Mouse (Mus musculus): Measurements from ENCODE around the gene Thap7. TPM values are rescaled to one million over a fixed set of nuclear protein-coding genes. Genes with fewer than 3 reads are reported as not detected.

Thap7 gene
- 28.1 TPM for polyA plus RNA-seq (2014; fragmentation: Illumina TruSeq; extraction: RNeasy Lipid Tissue Mini Kit (QIAGEN cat#74804); ENCODE audit: insufficient read depth, low read depth, low replicate concordance)

DNA sequence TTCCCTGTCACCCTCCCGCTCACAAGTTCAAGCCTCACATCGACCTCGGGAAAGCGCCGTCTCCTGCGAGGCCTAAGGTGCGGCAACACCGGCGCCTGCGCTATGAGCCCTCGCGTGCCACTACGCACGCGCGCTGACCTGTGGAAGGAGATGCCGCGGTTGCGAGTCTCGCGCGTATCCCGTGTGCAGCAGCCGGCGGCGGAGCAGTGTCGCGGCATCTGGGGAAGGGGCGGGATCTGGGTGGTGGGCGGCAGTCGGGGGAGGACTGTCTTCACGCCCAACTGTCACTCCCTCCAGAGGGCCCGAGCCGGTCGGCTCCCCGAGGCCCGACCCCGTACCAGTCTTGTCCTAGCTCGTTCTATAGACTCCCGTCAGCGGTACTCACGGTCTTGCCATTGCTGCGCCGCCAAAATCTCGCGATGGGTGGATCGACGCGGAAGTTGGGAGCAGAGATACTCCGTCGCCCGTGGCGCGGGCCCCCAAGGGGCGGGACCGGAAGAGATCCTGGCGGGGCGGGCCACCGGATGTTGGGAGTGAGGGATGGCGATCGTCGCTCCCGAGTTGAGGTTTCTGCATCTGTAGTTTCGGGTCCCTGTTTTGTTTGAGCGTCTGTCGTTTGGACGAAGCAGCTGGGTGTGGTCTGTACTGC lies at the start of gene Thap7:
Gene Thap7, minus strand, starts transcription at position 497 of the 649 bp plus-strand sequence.

DNA sequence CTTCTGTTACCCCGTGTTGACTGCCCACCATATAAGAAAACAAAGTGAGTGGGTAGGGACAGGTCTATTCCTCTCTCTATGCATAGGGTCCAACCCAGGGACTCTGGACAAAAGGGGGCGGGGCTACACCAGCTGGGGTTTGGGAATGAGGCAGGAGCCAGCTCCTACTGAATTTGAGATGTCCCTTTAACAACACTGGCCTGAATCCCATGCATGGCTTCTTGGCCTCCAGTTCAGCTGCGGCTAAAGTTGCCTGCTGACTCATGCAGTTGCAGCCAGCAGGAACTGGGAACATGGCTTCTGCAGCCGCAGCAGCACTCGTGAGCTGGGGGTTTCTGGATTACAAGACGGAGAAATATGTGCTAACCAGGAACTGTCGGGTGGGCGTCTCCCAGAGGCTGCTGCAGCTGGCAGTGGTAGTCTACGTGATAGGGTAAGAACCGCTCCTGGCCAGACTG lies 30.8 kb upstream of the Thap7 start, which contains the start of gene P2rx6:
Gene P2rx6, plus strand, starts transcription at position 135 of the 458 bp plus-strand sequence.

DNA sequence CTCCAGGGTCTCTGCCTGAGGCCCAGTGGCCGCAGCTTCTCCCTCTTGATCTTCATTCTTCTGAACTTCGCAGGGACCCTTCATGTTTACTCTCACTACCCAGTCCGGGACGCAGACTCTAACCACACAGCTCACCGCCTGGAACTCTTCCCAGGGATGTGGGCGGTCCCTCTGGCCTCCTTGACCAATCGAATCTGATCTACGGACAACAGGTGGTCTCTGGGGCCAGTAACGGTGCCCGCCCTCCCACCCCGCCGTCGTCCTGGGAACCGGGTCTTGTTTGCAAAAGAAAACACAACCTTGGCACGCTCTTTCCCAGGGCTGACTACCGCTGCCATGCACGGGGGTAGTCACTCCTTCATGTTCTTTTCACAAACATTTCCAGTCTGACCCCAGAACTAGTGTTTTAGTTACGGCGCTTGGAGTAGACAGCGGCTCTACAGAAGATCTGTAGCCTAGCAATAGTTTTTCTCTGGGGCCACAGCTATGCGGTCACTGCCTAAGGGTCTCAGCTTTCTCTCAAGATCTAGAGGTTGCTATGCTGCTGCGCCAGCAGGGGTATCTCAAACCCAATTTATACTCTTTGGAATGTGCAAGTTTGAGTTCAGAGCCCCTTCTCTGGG lies 30.3 kb upstream of the Thap7 start, which contains the start of gene Lrrc74b:
Gene Lrrc74b, minus strand, starts transcription at position 120 of the 623 bp plus-strand sequence.

DNA sequence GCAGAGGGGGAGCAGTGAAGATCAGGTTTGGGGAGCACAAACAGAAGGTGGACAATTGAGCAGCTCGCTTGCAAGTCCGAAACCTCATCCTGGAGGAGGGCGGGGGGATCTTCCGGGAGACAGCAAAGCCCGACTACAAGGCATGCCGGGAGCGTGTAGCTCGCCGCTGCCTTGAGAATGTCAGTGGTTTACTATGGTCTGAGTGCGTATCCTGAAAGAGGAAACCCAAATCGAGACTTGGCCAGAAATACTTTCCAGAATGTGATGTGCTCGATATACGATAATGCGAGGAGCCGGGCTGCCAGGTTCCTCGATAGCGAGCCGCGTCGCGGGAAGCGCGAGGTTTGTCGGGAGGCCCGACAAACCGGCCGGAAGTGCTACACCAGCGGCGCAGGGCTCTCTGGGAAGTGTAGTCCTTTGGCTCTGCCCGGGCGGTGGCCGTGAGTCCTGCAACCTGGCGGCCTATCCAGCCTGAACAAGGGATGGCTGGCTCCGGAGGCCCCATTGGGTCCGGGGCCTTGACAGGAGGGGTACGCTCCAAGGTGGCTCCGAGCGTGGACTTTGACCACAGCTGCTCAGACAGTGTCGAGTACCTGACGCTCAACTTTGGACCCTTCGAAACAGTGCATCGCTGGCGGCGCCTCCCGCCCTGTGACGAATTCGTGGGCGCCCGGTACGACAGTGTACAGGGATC lies 22.2 kb downstream of the Thap7 start, which contains the start of gene Lztr1:
Gene Lztr1, plus strand, starts transcription at position 143 of the 694 bp plus-strand sequence.

DNA sequence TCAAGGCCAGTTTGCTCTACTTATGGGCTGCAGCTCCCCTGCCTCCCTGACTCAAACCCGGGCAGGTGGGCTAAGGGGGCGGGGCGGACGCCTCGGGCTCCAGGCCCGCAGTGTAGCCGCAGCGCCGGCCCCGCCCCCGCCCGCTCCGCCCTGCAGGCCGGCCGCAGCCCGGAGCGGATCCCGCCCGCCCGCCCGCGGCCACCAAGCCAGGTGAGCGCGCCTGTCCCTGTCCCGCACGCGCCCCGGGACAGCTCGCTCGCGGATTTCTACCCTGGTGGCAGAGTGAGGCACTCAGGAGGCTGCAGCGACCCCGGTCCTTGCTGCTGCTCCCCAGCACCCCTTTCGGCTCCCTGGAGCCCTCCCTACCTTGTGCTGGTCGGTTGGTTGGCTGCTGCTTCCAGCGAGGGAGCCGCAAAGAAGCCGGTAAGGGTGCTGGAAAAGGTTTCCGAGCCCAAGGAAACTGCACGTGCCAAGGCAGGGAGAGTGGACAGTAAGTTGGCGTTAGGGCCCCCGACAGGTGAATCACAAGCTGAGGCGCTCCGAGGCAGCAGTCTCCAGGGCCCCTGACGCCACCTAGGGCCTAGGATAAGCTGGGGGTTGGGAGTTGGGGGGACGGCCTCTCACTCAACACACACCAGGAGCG lies 41.3 kb downstream of the Thap7 start, which contains the start of gene Aifm3:
Gene Aifm3, plus strand, starts transcription at position 143 of the 643 bp plus-strand sequence.

Other genes with a start within 250 kb of the Thap7 start
- gene Serpind1, start 199.8 kb downstream of the Thap7 start, polyA plus RNA-seq (2014; fragmentation: Illumina TruSeq; extraction: RNeasy Lipid Tissue Mini Kit (QIAGEN cat#74804); ENCODE audit: insufficient read depth, low read depth, low replicate concordance), result 1.6 TPM
- gene Snap29, start 125.2 kb downstream of the Thap7 start, polyA plus RNA-seq (2014; fragmentation: Illumina TruSeq; extraction: RNeasy Lipid Tissue Mini Kit (QIAGEN cat#74804); ENCODE audit: insufficient read depth, low read depth, low replicate concordance), result 15.6 TPM
- 34.8 TPM for gene Pi4ka, start 124.8 kb downstream of the Thap7 start, polyA plus RNA-seq (2014; fragmentation: Illumina TruSeq; extraction: RNeasy Lipid Tissue Mini Kit (QIAGEN cat#74804); ENCODE audit: insufficient read depth, low read depth, low replicate concordance)
- gene Crkl, start 79.1 kb downstream of the Thap7 start, polyA plus RNA-seq (2014; fragmentation: Illumina TruSeq; extraction: RNeasy Lipid Tissue Mini Kit (QIAGEN cat#74804); ENCODE audit: insufficient read depth, low read depth, low replicate concordance), result 12.3 TPM
- gene Aifm3, start 41.5 kb downstream of the Thap7 start, polyA plus RNA-seq (2014; fragmentation: Illumina TruSeq; extraction: RNeasy Lipid Tissue Mini Kit (QIAGEN cat#74804); ENCODE audit: insufficient read depth, low read depth, low replicate concordance), result 0.99 TPM
- gene Lztr1, start 22.4 kb downstream of the Thap7 start, polyA plus RNA-seq (2014; fragmentation: Illumina TruSeq; extraction: RNeasy Lipid Tissue Mini Kit (QIAGEN cat#74804); ENCODE audit: insufficient read depth, low read depth, low replicate concordance), result 42.2 TPM
- gene Lrrc74b, start 30.1 kb upstream of the Thap7 start, polyA plus RNA-seq (2014; fragmentation: Illumina TruSeq; extraction: RNeasy Lipid Tissue Mini Kit (QIAGEN cat#74804); ENCODE audit: insufficient read depth, low read depth, low replicate concordance), result 5.4 TPM
- gene P2rx6, start 30.7 kb upstream of the Thap7 start, polyA plus RNA-seq (2014; fragmentation: Illumina TruSeq; extraction: RNeasy Lipid Tissue Mini Kit (QIAGEN cat#74804); ENCODE audit: insufficient read depth, low read depth, low replicate concordance), result 5.4 TPM
- gene Slc7a4, start 52.1 kb upstream of the Thap7 start, polyA plus RNA-seq (2014; fragmentation: Illumina TruSeq; extraction: RNeasy Lipid Tissue Mini Kit (QIAGEN cat#74804); ENCODE audit: insufficient read depth, low read depth, low replicate concordance), result 10.1 TPM
- gene Smpd4, start 88.2 kb upstream of the Thap7 start, polyA plus RNA-seq (2014; fragmentation: Illumina TruSeq; extraction: RNeasy Lipid Tissue Mini Kit (QIAGEN cat#74804); ENCODE audit: insufficient read depth, low read depth, low replicate concordance), result 7.3 TPM
- gene Ccdc74a, start 115.3 kb upstream of the Thap7 start, polyA plus RNA-seq (2014; fragmentation: Illumina TruSeq; extraction: RNeasy Lipid Tissue Mini Kit (QIAGEN cat#74804); ENCODE audit: insufficient read depth, low read depth, low replicate concordance), result 5.2 TPM
- 16.6 TPM for gene Med15, start 201.8 kb upstream of the Thap7 start, polyA plus RNA-seq (2014; fragmentation: Illumina TruSeq; extraction: RNeasy Lipid Tissue Mini Kit (QIAGEN cat#74804); ENCODE audit: insufficient read depth, low read depth, low replicate concordance)
- gene Klhl22, start 228.5 kb upstream of the Thap7 start, polyA plus RNA-seq (2014; fragmentation: Illumina TruSeq; extraction: RNeasy Lipid Tissue Mini Kit (QIAGEN cat#74804); ENCODE audit: insufficient read depth, low read depth, low replicate concordance), result 18.9 TPM